Mouse (Mus musculus) small intestine, adult 2 months (tissue): ENCODE results near the gene Gm10203. TPM values are rescaled to one million over a fixed set of nuclear protein-coding genes. Genes with fewer than 3 reads are reported as not detected.

Source experiments
- H3K27ac ChIP-seq: fragments of 200-500 bp; 2 replicates; pipeline ENCODE4 v1.5.1; 2012; ENCODE audit warnings: low read depth, low read length, control low read depth, inconsistent platforms; ENCODE audit not compliant: insufficient read depth
- H3K27me3 ChIP-seq: fragments of 200-500 bp; 2 replicates; pipeline ENCODE4 v1.6.1; 2012; ENCODE audit warnings: mild to moderate bottlenecking, moderate library complexity, low read length, inconsistent platforms; ENCODE audit not compliant: control insufficient read depth, insufficient read depth
- H3K36me3 ChIP-seq: fragments of 200-500 bp; 2 replicates; pipeline ENCODE4 v1.6.1; 2012; ENCODE audit warnings: mild to moderate bottlenecking, low read length, control low read depth, inconsistent platforms; ENCODE audit not compliant: control insufficient read depth, insufficient read depth
- H3K4me1 ChIP-seq: fragments of 200-500 bp; 2 replicates; pipeline ENCODE4 v1.6.1; 2012; ENCODE audit warnings: low read length, inconsistent platforms, mixed read lengths; ENCODE audit not compliant: control insufficient read depth, insufficient read depth, insufficient read length
- H3K4me3 ChIP-seq: fragments of 200-500 bp; 2 replicates; pipeline ENCODE4 v1.5.1; 2012; ENCODE audit warnings: low read depth, mild to moderate bottlenecking, control low read depth, inconsistent platforms, low read length, moderate library complexity
- CTCF ChIP-seq: fragments of 200-500 bp; IDR thresholded peaks from 2 replicates; pipeline ENCODE4 v1.5.1; 2012; ENCODE audit warnings: low read depth, mild to moderate bottlenecking, control low read depth, inconsistent platforms, low read length, moderate library complexity, mixed read lengths; ENCODE audit not compliant: insufficient replicate concordance, insufficient read length; ENCODE audit errors: extremely low read depth
- POLR2A ChIP-seq: fragments of 200-500 bp; IDR thresholded peaks from 2 replicates; pipeline ENCODE4 v1.6.1; 2012; ENCODE audit warnings: low read depth, mild to moderate bottlenecking, control low read depth, inconsistent platforms, low read length, moderate library complexity
- WGBS: fragments of 180-500 bp; shearing (Covaris S2); methylation state at CpG from one replicate; pipeline ENCODE4 v1.1.7; 2018; 5-methylcytosine and 5-hydroxymethylcytosine counted together
- polyA plus RNA-seq: library from polyadenylated mRNA; depleted of rRNA; stranded (reverse); fragments of >200 nt; gene quantifications from 2 replicates; pipeline ENCODE4 v1.2.3, GENCODE M21; 2012

The Gm10203 gene
- polyA plus RNA-seq, 1 experiment: not detected

- Histone ChIP-seq H3K4me1 (peaks cover 5% of the 10 kb centered on the region; the same call in 1 of the 2 replicates), H3K4me3 (no peak overlapping the region), H3K27me3 (no peaks in the 10 kb centered on the region), H3K27ac (no peak overlapping the region), H3K36me3 (no peaks in the 10 kb centered on the region)
- TF ChIP-seq POLR2A (no peak), CTCF (no peak)
Observed at GRCm38 (mm10) chr6:149098993-149099392, 31.0 kb upstream of the Gm10203 start.

- Histone ChIP-seq H3K27ac (peak overlapping the region; percentile 88), H3K4me3 (peak overlapping the region; percentile 95), H3K36me3 (no peaks in the 10 kb centered on the region), H3K4me1 (peaks cover 5% of the 10 kb centered on the region; the same call in 1 of the 2 replicates), H3K27me3 (no peaks in the 10 kb centered on the region)
- TF ChIP-seq POLR2A (peak; percentile 58; the same call in 1 of the 2 replicates), CTCF (no peak)
- 3% methylated on average over 52 of the region's 52 CpGs for WGBS
Observed at GRCm38 (mm10) chr6:149100174-149101075, 29.5 kb upstream of the Gm10203 start.

DNA sequence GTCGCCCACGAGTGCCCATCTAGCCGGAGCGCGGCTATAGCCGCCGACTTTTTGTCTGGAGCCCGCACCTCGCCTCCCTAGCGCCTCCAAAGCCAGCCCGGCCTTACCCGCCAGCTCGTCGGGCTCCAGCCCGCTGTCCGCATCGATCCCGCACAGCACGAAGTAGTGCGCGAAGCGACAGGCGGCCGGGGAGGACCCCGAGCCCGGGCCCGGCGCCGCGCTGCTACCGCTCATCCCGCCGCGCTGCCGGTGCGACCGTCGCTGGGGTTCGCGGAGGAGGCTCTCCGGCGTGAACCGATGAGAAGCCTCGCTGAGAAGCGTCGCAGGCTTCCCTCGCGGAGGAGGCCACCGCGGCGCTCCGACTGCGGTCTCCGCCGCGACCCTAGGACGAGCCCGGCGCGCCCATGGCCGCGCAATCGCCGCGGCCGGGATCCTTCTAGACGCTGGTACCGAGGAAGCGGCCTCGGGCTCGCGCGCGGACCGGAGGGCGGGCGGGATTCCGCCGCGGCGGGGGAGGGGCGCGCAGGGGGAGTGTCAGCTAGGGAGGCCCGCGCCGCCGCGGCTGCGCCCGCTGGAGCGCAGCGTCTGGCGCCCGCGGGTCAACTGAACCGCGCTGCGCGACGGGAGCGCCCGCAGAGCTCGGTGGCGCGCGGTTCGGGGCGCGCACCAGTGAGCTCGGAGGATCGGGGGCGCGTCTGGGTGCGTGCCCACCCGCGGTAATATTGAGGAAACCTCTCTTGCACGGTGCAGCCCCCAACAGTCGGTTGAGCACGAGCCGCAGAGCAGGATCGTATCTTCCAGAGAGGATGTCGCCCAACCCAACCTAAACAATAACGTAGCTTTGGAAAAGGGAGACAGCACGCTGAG, 28.7 kb upstream of the Gm10203 start, which contains the start of gene Dennd5b:
TSS of gene Dennd5b (minus strand) at position 605 of the 867 bp plus-strand sequence.
- Histone ChIP-seq H3K27ac (peak within 1 kb of the TSS; percentile 88), H3K27me3 (no peaks in the 10 kb centered on the region), H3K4me1 (peaks cover 3% of the 10 kb centered on the region; the same call in 1 of the 2 replicates), H3K4me3 (peak within 1 kb of the TSS; percentile 95), H3K36me3 (no peaks in the 10 kb centered on the region)
- under 1% methylated on average over 123 of the region's 124 CpGs for WGBS
- TF ChIP-seq CTCF (no peak), POLR2A (peak; percentile 75)

GRCm38 (mm10) chr6:149101943-149102243, 28.1 kb upstream of the Gm10203 start:
- Histone ChIP-seq H3K4me1 (peaks cover 3% of the 10 kb centered on the region; the same call in 1 of the 2 replicates), H3K36me3 (no peaks in the 10 kb centered on the region), H3K27ac (peak overlapping the region; percentile 35; the same call in 1 of the 2 replicates), H3K27me3 (no peaks in the 10 kb centered on the region), H3K4me3 (peak overlapping the region; percentile 95)
- TF ChIP-seq POLR2A (no peak), CTCF (no peak)
- 10% methylated on average over 7 of the region's 7 CpGs for WGBS

GRCm38 (mm10) chr6:149103451-149103850, 26.5 kb upstream of the Gm10203 start:
- H3K36me3 ChIP-seq: no peaks in the 10 kb centered on the region
- TF ChIP-seq CTCF: no peak
- TF ChIP-seq POLR2A: no peak
- no peaks in the 10 kb centered on the region for H3K27me3 ChIP-seq
- WGBS: 21% methylated on average over 1 of the region's 1 CpGs
- no peak overlapping the region for H3K27ac ChIP-seq
- H3K4me1 ChIP-seq: no peaks in the 10 kb centered on the region
- H3K4me3 ChIP-seq: no peak overlapping the region

DNA sequence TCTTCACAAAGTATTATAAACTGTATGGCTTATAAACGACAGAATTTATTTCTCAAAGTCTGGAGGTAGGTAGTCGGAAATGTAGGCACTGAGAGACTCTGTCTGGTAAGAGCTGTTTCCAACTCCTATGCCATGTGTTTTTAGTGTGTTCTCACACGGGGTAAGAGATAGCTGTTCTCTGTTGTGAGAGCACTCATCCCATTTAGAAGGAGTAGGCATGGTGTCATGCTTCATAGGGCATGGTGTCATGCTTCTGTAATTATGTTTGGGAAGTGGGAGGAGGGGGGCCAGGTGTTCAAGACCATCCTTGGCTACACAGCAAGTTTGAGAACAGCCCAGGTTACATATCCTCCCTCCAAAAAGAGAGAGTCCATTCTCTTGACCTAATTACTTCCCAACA, 22.4 kb upstream of the Gm10203 start:
- no peaks in the 10 kb centered on the region for H3K4me1 ChIP-seq
- WGBS: 78% methylated on average over 3 of the region's 3 CpGs
- H3K36me3 ChIP-seq: no peaks in the 10 kb centered on the region
- H3K27ac ChIP-seq: no peak overlapping the region
- no peak overlapping the region for H3K4me3 ChIP-seq
- no peaks in the 10 kb centered on the region for H3K27me3 ChIP-seq
- no peak for TF ChIP-seq CTCF
- no peak for TF ChIP-seq POLR2A
